Mouse (Mus musculus) spleen, adult 18-20 months (tissue): ENCODE results near the gene Psmd13.
A peak's percentile ranks its signal among the peaks of the same experiment; 100 is the strongest.
"Not testable (repeated sequence)": the region's sequence is repeated elsewhere in the genome, so short reads cannot be mapped to it uniquely, and the experiment has no call there.

ENCODE experiments used
- DNase-seq, 2 experiments: peaks; one replicate each; pipeline ENCODE4 v3.0.0; 2022; ENCODE audit warnings: mixed read lengths in 2 of 2

Gene Psmd13

GRCm38 (mm10) chr7:140856785-140857549 is 24.8 kb upstream of the Psmd13 start, which contains the start of gene Ric8a:
Gene Ric8a, plus strand, starts transcription at chr7:140856957.
- peak; percentile 79 to 85 for DNase-seq

GRCm38 (mm10) chr7:140857550-140858505 is 23.9 kb upstream of the Psmd13 start, which contains the start of gene Bet1l:
Gene Bet1l, minus strand, starts transcription at chr7:140857577.
- no peak for DNase-seq

- no peak for DNase-seq
These were observed 23.0 kb upstream of the Psmd13 start for GRCm38 (mm10) chr7:140858746-140859145.

GRCm38 (mm10) chr7:140859997-140860396 is 21.8 kb upstream of the Psmd13 start:
- DNase-seq: no peak

- no peak for DNase-seq
These were observed 21.0 kb upstream of the Psmd13 start for GRCm38 (mm10) chr7:140860728-140861127.

GRCm38 (mm10) chr7:140864761-140865160 is 17.0 kb upstream of the Psmd13 start:
- no peak for DNase-seq

GRCm38 (mm10) chr7:140874224-140874623 is 7.5 kb upstream of the Psmd13 start:
- no peak for DNase-seq

GRCm38 (mm10) chr7:140877364-140877763 is 4.4 kb upstream of the Psmd13 start:
- DNase-seq: no peak

- no peak for DNase-seq
These were observed 2.4 kb upstream of the Psmd13 start for GRCm38 (mm10) chr7:140879355-140879754.

GRCm38 (mm10) chr7:140880419-140880818 is 1.3 kb upstream of the Psmd13 start:
- DNase-seq: no peak

- no peak for DNase-seq
These were observed 778 bp upstream of the Psmd13 start for GRCm38 (mm10) chr7:140880865-140881515.

GRCm38 (mm10) chr7:140882469-140882803 is 668 bp downstream of the Psmd13 start:
- DNase-seq: no peak

GRCm38 (mm10) chr7:140890636-140891035 is 8.9 kb downstream of the Psmd13 start:
- not testable (repeated sequence) for DNase-seq

- no peak for DNase-seq
These were observed 12.3 kb downstream of the Psmd13 start for GRCm38 (mm10) chr7:140894031-140894430.

- no peak for DNase-seq
These were observed 12.8 kb downstream of the Psmd13 start for GRCm38 (mm10) chr7:140894611-140895010.

- no peak for DNase-seq
These were observed 16.1 kb downstream of the Psmd13 start for GRCm38 (mm10) chr7:140897863-140898262.

GRCm38 (mm10) chr7:140899121-140899520 is 17.4 kb downstream of the Psmd13 start:
- DNase-seq: no peak

- no peak for DNase-seq
These were observed 18.5 kb downstream of the Psmd13 start, which contains the start of gene Cox8b for GRCm38 (mm10) chr7:140900220-140900619. Gene Cox8b, minus strand, starts transcription at chr7:140900446.

GRCm38 (mm10) chr7:140902036-140902875 is 20.5 kb downstream of the Psmd13 start:
- DNase-seq: no peak

- peak; percentile 44 to 82 for DNase-seq
These were observed 21.4 kb downstream of the Psmd13 start for GRCm38 (mm10) chr7:140903212-140903611.

- no peak for DNase-seq
These were observed 23.9 kb downstream of the Psmd13 start for GRCm38 (mm10) chr7:140905642-140906081.

- DNase-seq: no peak
These were observed 25.4 kb downstream of the Psmd13 start for GRCm38 (mm10) chr7:140907131-140907530.
